Mouse (Mus musculus) B cell, adult 2 months (primary cell): ENCODE measurements around the gene Kras.

Source experiments
- DNase-seq, 2 experiments: peaks; one replicate each; pipeline ENCODE4 v3.0.0; 2022

The Kras gene

GRCm38 (mm10) chr6:145249291-145250184 is 501 bp downstream of the Kras start:
- peak; percentile 83 for DNase-seq

- no peak for DNase-seq
Observed at GRCm38 (mm10) chr6:145247886-145248285, 2.2 kb downstream of the Kras start.

DNA sequence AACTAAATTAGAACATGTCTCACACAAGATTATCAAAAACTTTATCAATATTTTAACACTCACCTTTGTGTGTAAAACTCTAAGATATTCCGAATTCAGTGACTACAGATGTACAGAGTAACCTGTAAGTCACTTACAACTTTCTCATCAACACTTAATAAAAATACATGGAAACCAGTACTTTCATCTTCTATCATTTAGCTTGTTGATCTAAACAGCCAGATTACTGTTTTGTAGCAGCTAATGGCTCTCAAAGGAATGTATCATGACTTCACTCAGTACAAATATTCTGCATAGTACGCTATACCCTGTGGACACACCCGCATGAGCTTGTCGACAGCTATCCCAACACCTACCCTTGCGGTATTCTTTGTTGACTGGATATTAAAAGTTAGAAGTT is 3.2 kb downstream of the Kras start:
- DNase-seq, result no peak

GRCm38 (mm10) chr6:145242521-145242920 is 7.5 kb downstream of the Kras start:
- DNase-seq, result no peak

GRCm38 (mm10) chr6:145240285-145240684 is 9.8 kb downstream of the Kras start:
- DNase-seq, result no peak

DNA sequence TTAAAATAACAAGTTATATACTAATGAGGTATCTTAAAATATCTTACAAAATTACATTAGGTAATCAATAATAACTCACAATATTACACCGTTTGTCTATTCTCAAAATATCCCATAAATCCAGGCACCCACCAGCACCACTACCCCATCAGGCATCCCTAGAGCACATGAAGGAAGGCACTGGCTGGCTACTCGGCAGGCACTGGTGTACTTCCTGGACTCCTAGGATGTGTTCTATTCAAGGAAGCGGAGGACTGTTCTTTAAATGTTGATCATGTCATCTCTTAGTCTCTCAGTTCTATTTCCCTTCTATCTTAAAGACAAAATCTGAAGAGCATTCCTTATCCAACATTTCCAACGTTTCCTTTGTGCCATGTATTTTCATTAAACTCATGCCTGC is 12.9 kb downstream of the Kras start:
- DNase-seq, result no peak

DNA sequence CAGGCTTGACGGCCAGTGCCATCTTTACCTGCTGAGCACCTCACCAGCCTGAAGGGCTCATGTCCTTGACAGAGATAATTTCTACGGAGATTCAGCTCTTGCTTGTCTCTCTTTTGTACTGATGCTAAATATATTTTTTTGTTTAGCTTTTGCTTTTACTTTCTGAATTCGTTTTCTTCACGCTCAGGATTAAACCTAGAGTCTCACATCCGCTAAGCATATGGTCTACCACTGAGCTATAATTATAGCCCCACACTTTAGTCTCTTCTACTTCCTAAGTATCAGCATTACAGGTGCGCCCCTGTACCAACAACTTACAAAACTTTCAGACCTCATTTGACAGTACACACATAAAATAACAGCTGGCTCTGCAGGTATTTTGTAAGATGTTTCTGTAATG is 14.7 kb downstream of the Kras start:
- DNase-seq, result no peak

DNA sequence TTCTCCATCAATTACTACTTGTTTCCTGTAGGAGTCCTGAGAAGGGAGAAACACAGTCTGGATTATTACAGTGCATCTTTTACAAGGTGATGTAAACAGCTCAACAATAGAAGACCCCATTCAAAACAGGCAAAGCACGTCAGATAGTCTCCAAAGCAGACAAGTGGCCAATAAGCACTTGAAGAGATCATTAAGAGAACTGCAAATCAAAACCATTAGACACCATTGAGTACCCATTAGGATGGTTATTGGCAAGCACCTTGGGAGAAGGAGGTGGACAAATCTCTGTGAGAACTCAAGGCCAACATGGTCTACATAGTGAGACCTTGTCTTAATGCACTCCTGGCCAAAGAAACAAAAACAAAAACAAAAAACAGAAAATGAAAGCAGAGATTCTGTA is 15.6 kb downstream of the Kras start:
- DNase-seq, result no peak

GRCm38 (mm10) chr6:145226296-145226695 is 23.7 kb downstream of the Kras start:
- DNase-seq, result peak in 1 of 2 experiments; percentile 30

- no peak for DNase-seq
Observed at GRCm38 (mm10) chr6:145224246-145224645, 25.8 kb downstream of the Kras start.

GRCm38 (mm10) chr6:145215826-145216225 is 34.2 kb downstream of the Kras start:
- no peak for DNase-seq

GRCm38 (mm10) chr6:145213916-145214315 is 36.1 kb downstream of the Kras start:
- DNase-seq, result no peak

GRCm38 (mm10) chr6:145211376-145212305 is 38.4 kb downstream of the Kras start:
- DNase-seq, result peak in 1 of 2 experiments; percentile 19

GRCm38 (mm10) chr6:145210816-145211338 is 39.2 kb downstream of the Kras start, which contains the start of the genes Casc1 and Etfrf1:
Gene Casc1 (minus strand): TSS chr6:145211005.
Gene Etfrf1 (plus strand): TSS chr6:145211134.
- peak; percentile 98 to 99 for DNase-seq

GRCm38 (mm10) chr6:145210056-145210680 is 39.9 kb downstream of the Kras start:
- DNase-seq, result no peak

GRCm38 (mm10) chr6:145205142-145205541 is 44.9 kb downstream of the Kras start:
- no peak for DNase-seq

DNA sequence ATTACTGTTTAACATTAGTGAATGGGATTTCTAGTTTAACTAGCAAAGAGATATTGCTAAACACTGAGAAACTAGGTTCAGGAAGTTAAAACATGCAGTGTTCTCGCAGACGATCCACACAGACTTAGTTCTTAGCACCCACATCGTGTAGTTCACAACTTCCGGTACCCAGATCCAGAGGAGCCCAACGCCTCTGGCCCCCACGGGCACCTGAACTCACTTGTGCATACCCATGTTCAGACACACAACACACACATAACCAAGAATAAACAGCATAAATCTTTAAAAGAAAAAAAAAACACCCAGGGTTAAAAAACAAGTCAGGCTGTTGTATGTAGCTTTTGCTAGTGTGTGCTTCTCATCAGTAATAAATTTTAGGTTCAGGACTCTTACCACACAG is 45.6 kb downstream of the Kras start:
- no peak for DNase-seq

DNA sequence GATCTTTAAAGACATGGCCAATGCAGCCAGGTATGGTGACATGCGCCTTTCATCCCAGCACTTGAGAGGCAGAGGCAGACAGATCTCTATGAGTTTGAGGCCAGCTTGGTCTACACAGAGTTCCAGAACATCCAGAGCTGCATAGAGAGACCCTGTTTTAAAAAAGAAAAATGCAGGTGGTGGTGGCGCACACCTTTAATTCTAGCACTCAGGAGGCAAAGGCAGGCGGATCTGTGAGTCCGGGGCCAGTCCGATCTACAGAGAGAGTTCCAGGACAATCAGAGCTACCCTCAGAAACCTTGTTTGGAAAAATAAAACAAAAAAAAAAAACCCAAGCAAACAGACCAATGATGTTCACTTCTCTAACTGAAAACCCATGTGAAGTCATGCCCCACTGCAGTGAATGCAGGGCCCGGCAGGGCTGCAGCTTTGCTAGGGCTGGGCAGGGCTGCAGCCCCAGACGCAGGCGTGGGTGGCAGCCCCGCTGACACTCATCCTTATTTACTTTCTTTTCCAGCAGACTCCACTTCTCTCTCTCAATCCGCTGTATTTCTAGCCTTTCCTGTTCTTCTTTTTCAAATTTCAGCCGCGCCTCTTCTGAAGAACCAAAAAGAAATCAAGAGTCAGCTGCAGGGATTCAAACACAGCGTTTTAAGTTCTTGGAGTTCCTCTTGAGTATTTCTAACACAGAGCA is 47.5 kb downstream of the Kras start:
- no peak for DNase-seq

- DNase-seq, result no peak
Observed at GRCm38 (mm10) chr6:145197949-145198686, 51.9 kb downstream of the Kras start.

DNA sequence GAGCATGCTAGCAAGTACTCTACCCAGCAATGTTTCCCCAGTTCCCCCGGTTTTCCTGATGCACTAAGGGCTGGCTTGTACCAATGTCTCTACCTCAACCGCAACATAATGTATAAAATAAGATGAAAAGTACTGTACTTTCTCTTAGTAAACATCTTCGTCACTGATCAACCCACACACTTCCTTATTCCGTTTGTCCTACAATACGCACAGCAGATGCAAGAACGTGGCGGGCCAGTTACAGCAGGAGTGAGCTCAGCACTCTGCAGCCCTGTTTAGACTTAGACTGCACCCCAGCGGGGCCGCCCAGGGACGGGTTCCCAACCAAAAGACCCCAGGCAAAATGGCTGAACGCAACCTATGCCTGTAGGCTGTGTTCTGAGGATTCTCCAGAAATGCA is 56.6 kb downstream of the Kras start:
- DNase-seq, result peak; percentile 38 to 40

- DNase-seq, result no peak
Observed at GRCm38 (mm10) chr6:145193038-145193437, 57.0 kb downstream of the Kras start.
